Mouse (Mus musculus): ENCODE data around the gene Nanos3.

Gene Nanos3

DNA sequence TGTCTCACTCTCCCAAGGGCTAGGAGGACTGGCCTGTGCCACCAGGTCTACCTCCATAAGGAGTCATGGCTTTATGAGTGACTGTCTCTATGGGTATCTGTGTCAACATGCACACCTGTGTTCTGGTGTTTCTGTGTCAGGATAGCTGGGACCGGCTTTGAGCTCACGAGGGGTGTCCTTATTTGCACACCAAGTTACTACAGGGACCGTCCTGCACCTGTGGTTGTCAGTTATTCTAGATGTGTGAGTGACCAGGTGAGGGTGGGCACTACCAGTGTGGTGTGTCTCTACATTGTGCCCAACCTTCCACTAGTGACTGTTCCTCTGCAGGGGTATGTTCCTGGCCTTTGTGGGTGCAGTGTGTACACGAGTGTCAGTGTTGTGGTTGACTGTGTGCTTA is 2.2 kb downstream of the Nanos3 start:
- DNase-seq, result no peak

- DNase-seq, result peak; percentile 49 to 55
Measured at GRCm38 (mm10) chr8:84180530-84181190, 4.4 kb downstream of the Nanos3 start.

GRCm38 (mm10) chr8:84179946-84180345 is 5.1 kb downstream of the Nanos3 start:
- no peak for DNase-seq

DNA sequence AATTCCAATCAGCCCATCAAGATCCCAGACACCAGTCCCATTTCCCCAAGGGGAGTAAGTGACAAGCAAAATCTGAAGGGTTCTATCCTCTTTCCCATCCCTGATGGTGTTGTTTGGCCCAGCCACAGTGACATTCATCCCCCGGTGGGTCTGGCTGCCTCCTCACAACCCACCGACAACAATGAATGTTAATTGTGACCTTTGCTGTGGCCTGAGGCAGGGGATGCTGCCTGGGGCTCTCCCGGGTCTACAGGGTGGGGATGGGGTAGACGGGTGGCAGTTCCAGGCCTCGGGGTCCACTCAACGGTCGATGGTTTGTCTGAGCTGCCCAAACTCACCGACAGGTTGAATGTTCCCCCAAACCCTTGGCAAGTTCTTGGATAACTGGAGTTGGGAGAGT is 6.4 kb downstream of the Nanos3 start:
- no peak for DNase-seq

GRCm38 (mm10) chr8:84177405-84177804 is 7.6 kb downstream of the Nanos3 start:
- DNase-seq, result no peak

GRCm38 (mm10) chr8:84176560-84176959 is 8.5 kb downstream of the Nanos3 start:
- DNase-seq, result no peak

- peak; percentile 52 to 64 for DNase-seq
Measured at GRCm38 (mm10) chr8:84173861-84174260, 11.2 kb downstream of the Nanos3 start.

DNA sequence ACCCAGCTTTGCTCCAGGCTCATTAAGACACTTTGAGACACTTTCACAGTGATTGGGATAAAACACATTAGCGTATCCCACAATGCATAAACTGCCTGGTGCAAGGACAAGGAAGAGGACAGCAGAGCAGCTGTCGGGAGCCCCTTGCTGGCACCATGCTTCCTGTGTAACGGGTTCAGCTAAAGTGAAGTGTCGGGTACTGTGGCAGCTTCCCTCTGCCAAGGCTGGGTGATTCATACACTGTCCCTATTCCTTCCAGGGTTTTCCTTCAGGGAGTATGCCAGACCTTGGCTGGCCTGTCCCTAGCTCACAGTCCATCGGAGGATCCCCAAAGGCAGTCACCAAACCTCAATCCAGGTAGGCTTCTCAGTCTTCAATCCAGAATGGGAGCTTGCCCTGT is 14.9 kb downstream of the Nanos3 start:
- DNase-seq, result no peak

DNA sequence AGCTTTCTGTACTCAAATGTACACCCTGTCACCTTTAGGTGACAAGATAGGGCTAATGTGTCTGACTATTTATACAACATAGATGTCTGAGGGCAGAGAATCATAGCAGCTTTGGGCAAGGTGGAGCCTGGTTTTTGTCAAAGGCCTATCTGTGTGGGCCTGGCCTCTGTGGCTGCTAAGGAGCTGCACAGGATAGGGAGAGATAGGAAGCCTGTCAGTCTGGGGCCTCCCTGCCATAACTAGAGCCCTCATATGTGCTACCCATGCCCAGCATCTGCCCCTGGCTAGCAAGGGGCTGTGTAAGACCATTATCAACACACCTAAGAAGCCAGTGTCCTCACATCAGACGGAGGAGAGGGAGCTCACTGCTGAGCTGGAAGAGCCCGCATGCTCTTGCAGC is 17.3 kb downstream of the Nanos3 start:
- no peak for DNase-seq

GRCm38 (mm10) chr8:84157620-84158019 is 27.4 kb downstream of the Nanos3 start:
- DNase-seq, result no peak

- no peak for DNase-seq
Measured at GRCm38 (mm10) chr8:84149181-84149580, 35.8 kb downstream of the Nanos3 start.

- DNase-seq, result no peak
Measured at GRCm38 (mm10) chr8:84148531-84148850, 36.5 kb downstream of the Nanos3 start.

DNA sequence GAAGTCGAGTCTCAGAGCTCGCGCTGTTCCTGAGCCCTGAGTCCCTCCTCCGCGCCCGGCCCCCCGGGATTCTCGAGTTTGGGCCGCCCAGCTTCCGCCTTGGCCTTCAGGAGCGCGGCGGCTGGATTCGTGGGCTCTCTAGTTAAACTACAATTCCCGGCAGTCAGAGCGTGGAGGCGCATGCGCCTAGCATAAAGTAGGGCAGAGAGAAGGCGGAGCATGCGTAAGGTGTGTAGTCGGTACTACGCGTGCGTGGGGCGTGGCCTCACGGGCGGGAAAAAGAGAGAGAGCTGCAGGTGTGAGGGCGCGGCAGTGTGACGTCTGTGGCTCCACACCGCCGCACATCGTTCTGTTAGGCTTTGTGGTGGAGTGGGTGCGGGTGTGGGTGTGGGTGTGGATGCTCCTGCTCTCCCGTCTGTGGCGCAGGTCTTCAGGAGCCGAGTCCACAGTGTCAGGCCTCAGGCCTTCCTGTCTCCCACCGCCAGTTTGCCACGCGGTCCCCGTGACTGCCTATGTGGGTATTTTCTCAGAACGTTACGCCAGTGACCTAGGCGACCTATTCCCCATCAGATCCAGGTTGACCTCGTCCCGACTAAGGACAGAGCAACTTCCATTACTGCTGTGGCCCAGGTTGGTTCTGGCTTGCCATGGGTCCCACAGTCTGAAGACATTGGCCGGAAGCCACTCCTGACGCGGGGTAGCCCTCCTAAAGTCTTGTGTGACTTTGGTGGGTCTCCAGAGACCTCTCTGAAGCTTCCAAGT is 37.1 kb downstream of the Nanos3 start, which contains the start of the genes Cc2d1a and 4930432K21Rik:
Gene Cc2d1a, minus strand, starts transcription at position 168 of the 762 bp plus-strand sequence.
Gene 4930432K21Rik, plus strand, starts transcription at position 257 of the 762 bp plus-strand sequence.
- peak; percentile 97 to 98 for DNase-seq

DNA sequence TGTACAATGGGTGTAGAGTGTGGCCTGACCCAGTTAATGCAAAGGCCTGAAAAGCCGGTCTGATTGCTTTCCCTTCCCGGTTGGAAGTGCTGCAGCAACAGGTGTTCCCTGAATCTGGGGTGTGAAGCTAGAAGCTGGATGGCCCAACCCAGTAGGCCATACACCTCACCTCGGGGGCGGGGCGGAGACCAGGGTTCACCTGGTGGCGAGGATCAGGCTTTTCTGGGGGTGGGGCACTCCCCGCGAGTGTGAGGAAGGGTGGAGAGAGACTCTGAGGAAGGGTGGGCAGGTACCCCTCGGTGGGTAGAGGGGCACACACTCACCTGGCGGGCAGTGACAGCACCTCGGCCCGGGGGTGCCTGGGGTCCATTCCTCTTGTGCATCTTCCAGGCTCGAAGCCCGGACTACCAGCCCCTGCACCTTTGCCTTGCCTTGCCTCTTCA is 37.7 kb downstream of the Nanos3 start:
- DNase-seq, result peak; percentile 56 to 79

- no peak for DNase-seq
Measured at GRCm38 (mm10) chr8:84144636-84145245, 40.3 kb downstream of the Nanos3 start.

DNA sequence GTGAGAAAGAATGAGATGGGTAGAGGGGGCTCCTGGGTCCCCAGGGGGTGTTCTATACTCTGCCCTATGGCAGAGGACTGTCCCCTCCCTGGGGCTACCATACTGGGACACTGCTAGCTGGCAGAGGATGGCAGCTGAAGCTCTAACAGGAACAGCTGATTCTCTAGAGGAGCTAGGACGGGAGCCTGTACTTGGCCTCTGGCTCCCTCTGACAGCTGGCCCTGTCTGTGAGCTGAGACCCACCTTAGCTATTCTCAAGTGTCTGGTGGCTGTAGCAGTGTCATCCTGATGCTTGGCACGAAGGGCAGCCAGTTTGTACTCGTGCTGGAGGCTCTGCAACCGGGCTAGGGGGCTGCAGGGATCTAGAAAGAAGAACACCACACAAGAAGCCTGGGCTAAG is 44.2 kb downstream of the Nanos3 start:
- no peak for DNase-seq

DNA sequence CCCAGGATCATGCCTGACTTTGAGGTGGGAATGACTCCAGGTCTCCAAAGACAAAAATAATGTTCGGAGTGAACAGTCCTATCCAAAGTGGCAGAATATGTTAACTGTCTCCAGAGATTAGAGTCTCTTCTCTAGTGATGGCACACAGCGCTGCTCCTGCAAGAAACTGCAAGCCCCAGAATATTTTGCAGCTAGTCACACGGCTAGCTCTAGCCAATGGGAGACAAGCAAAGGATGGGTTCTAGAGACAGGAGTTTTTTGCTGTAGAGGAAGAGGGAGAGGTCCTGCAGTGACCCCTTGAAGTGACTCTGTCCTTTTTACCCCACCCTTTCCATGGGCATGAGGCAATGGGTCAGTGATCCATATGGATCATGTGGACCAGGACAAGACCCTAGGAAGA is 47.2 kb downstream of the Nanos3 start:
- DNase-seq, result no peak

- no peak for DNase-seq
Measured at GRCm38 (mm10) chr8:84132225-84132624, 52.8 kb downstream of the Nanos3 start.

- peak; percentile 49 to 82 for DNase-seq
Measured at GRCm38 (mm10) chr8:84130806-84131205, 54.2 kb downstream of the Nanos3 start.

DNA sequence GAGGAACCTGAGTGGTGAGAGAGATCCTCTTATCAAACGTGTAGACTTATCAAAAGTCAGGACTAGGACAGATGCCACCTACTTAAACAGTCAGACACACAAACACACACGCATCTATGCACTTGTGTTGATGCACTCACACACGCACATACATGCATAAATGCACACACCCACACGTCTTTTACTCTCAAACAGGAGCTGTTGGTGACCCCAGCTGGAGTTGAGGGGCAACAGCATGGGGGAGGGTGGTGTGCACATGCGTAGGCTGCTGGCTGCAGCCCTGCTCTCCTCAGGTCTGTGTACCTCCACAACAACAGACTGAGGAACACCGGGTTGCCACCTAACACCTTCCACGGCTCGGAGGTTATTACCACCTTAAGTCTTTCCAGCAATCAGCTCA is 56.7 kb downstream of the Nanos3 start:
- no peak for DNase-seq

GRCm38 (mm10) chr8:84127202-84127901 is 57.7 kb downstream of the Nanos3 start:
- no peak for DNase-seq

- no peak for DNase-seq
Measured at GRCm38 (mm10) chr8:84126742-84127141, 58.3 kb downstream of the Nanos3 start.

DNA sequence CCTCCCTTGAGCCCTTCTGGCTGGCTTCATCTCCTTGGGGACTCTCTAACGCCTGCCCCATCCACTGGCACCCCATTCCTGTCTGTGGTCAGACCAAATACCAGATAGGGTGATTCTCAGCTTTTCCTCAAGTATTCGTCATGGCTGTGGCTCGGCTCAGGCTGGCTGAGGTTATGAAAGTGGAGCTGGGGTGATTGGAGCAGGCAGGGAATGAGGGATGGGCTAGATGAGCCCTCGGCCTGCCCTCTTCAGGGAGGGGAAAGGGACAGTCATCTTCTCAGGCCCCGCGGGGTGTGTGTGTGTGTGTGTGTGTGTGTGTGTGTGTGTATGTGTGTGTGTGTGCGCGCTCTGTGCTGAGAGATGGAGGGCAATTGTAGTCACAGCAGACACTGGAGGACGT is 59.4 kb downstream of the Nanos3 start, which contains the start of gene Podnl1:
Gene Podnl1, plus strand, starts transcription at position 334 of the 400 bp plus-strand sequence.
- no peak for DNase-seq
